Mouse (Mus musculus) kidney, adult 2 months (tissue): ENCODE measurements around the gene Olfr643. TPM values are rescaled to one million over a fixed set of nuclear protein-coding genes. Genes with fewer than 3 reads are reported as not detected.

Experiments used
- DNase-seq: peaks from one replicate; pipeline ENCODE4 v3.0.0; 2021
- H3K27ac ChIP-seq: fragments of 200-500 bp; 2 replicates; pipeline ENCODE4 v1.5.1; 2012; ENCODE audit warnings: low read depth, low read length, control low read depth, inconsistent platforms; ENCODE audit not compliant: insufficient read depth
- H3K27me3 ChIP-seq: fragments of 200-500 bp; replicated peaks from 2 replicates; pipeline ENCODE4 v1.6.1; 2012; ENCODE audit warnings: mild to moderate bottlenecking, moderate library complexity, low read length, inconsistent platforms; ENCODE audit not compliant: control insufficient read depth, insufficient read depth
- H3K36me3 ChIP-seq: fragments of 200-500 bp; 2 replicates; pipeline ENCODE4 v1.6.1; 2012; ENCODE audit warnings: mild to moderate bottlenecking, moderate library complexity, low read length, inconsistent platforms; ENCODE audit not compliant: control insufficient read depth, insufficient read depth
- H3K4me1 ChIP-seq: fragments of 200-500 bp; 2 replicates; pipeline ENCODE4 v1.6.1; 2011; ENCODE audit warnings: low read length; ENCODE audit not compliant: control insufficient read depth, insufficient read depth
- H3K4me3 ChIP-seq: fragments of 200-500 bp; 2 replicates; pipeline ENCODE4 v1.5.1; 2011; ENCODE audit warnings: mild to moderate bottlenecking, low read depth, low read length, control low read depth; ENCODE audit not compliant: insufficient read depth
- CTCF ChIP-seq: fragments of 200-500 bp; conservative IDR thresholded peaks from 2 replicates; pipeline ENCODE4 v1.5.1; 2011; ENCODE audit warnings: low read depth, mild to moderate bottlenecking, control low read depth, low read length, moderate library complexity, mixed read lengths; ENCODE audit not compliant: insufficient read depth, insufficient read length
- POLR2A ChIP-seq: fragments of 200-500 bp; IDR thresholded peaks from one replicate; pipeline ENCODE4 v1.6.1; 2011; ENCODE audit warnings: low read depth, low read length, control low read depth
- WGBS: fragments of 180-500 bp; shearing (Covaris S2); methylation state at CpG from one replicate; pipeline ENCODE4 v1.1.7; 2018; 5-methylcytosine and 5-hydroxymethylcytosine counted together
- polyA plus RNA-seq: library from polyadenylated mRNA; depleted of rRNA; stranded (reverse); fragments of >200 nt; gene quantifications from 2 replicates; pipeline ENCODE4 v1.2.3, GENCODE M21; 2012; rRNA removed

The Olfr643 gene
- polyA plus RNA-seq = not detected in 2 replicates

DNA sequence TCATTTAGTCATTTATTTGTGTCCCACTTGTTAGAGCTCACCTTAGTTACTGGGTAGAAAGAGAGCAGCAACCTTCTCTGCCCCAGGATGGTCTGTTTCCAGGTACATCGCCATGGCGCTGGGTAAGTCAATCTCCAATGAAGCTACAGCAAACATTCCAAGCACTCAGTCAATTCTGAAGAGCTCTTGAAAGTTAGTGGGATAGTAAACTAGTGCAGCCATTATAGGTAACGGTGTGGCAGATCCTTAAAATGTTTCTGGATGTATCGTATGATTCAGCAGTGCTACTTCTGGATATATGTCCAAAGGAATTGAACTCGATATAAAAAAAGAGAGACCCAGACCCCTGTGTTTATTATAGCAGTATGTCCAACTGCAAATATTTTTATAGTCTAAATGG lies at the start of gene Olfr643:
Gene Olfr643 (minus strand): TSS at position 101 of the 400 bp plus-strand sequence.
- no peak within 1 kb of the TSS for H3K4me3 ChIP-seq
- no peak for DNase-seq
- no peak within 1 kb of the TSS for H3K27ac ChIP-seq
- H3K36me3 ChIP-seq = no peaks in the 10 kb centered on the region
- no peak for TF ChIP-seq POLR2A
- no peak for TF ChIP-seq CTCF
- WGBS = 86% methylated on average over 5 of the region's 5 CpGs
- no peaks in the 10 kb centered on the region for H3K27me3 ChIP-seq
- no peaks in the 10 kb centered on the region for H3K4me1 ChIP-seq

DNA sequence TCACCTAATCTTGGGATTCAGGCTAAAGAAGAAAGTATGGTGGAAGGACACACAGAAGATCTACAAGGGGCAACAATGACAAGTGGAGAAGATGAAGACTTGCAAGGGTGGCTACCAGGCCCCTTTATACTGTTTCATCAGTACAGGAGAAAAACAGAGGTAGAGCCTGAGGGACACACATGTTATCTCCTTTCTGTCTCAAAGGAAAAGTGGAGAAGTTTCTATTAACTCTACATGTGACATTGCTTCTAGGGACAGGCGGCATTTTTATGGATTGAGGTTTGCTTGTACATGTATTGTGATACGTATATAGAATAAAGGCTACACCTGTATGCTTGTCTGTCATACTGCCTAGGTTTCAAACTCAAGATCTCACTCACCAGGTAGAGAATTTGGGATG lies 46.1 kb upstream of the Olfr643 start, which contains the start of gene Olfr648:
Gene Olfr648 (minus strand): TSS at position 101 of the 400 bp plus-strand sequence.
- Histone ChIP-seq H3K36me3 (no peaks in the 10 kb centered on the region), H3K4me1 (no peaks in the 10 kb centered on the region), H3K27me3 (no peaks in the 10 kb centered on the region), H3K27ac (no peak within 1 kb of the TSS), H3K4me3 (no peak within 1 kb of the TSS)
- 93% methylated on average over 2 of the region's 2 CpGs for WGBS
- DNase-seq = no peak
- no peak for TF ChIP-seq CTCF
- TF ChIP-seq POLR2A = no peak

DNA sequence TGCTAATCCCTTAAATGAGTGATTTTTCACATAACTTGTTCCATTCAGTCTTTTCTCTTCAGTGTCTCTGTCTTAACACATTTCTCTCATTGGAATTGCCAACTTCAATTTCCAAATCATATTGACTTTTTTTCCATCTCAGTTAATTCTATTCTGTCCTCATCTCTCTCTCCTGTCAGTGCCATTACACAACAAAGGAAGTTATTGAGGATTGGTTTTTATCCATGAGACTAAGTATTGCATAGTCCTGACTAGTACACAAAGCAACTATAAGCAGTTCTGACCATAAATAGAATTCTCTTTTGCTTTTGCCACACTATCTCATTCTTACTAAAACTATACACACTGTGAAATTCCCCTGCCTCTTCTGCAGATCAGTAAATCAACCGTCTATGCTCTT lies 41.9 kb upstream of the Olfr643 start:
- WGBS = 90% methylated on average over 1 of the region's 1 CpGs
- H3K36me3 ChIP-seq = no peaks in the 10 kb centered on the region
- no peak overlapping the region for H3K27ac ChIP-seq
- no peak overlapping the region for H3K4me3 ChIP-seq
- DNase-seq = no peak
- H3K4me1 ChIP-seq = no peaks in the 10 kb centered on the region
- TF ChIP-seq CTCF (no peak), POLR2A (no peak)
- H3K27me3 ChIP-seq = no peaks in the 10 kb centered on the region

DNA sequence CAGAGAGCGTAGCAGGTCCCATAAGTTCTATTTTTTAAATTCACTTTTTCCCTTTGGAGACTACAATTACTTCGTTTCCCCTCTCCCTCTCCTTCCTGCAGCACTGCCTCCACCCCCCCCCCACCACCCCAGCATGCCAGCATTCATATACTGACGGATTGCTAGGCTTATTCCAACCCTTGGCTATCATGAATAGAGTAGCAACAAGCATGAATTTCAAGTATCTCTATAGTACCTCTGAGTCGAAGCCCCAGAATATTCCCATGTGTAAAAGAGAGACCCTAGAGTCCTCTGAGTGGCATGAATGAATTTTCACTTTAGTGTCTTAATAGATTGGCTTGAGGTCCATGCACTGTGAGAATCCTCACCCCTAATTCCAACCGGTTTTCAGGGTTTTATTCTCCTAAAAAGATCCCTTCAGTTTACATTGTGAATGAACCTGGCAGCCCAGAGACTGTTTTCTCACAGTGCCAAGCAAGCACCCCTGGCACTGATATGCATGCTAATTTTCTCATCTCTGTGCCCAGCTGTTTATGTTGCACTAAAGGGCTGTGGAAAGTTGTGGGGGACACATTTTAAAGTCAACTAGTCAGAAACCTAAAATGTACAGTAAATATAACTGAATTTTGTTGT lies 41.3 kb upstream of the Olfr643 start:
- Histone ChIP-seq H3K27me3 (no peaks in the 10 kb centered on the region), H3K4me3 (no peak overlapping the region), H3K27ac (no peak overlapping the region), H3K36me3 (no peaks in the 10 kb centered on the region), H3K4me1 (no peaks in the 10 kb centered on the region)
- DNase-seq = no peak
- no peak for TF ChIP-seq POLR2A
- no peak for TF ChIP-seq CTCF
- 70% methylated on average over 5 of the region's 5 CpGs for WGBS

DNA sequence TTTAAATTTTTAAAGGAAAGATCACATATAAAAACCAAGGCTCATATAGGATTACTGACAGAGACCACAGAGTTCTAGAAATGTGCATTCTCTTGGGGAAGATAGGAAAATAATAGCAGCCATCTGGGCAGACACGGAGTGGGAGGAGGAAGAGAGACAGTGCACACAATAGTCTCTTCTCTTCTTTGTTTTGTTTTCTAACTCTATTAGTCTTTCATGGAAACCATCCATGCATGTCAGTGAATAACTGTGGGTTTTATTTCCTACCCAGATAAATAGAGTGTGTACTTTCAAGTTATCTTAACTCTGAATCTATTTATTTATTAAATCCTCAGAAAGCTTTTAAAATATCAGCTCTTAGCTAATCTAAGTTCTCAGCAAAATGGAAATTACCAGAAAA lies 37.9 kb upstream of the Olfr643 start:
- TF ChIP-seq POLR2A = no peak
- Histone ChIP-seq H3K27me3 (no peaks in the 10 kb centered on the region), H3K36me3 (no peaks in the 10 kb centered on the region), H3K4me3 (no peak overlapping the region), H3K27ac (no peak overlapping the region), H3K4me1 (no peaks in the 10 kb centered on the region)
- 47% methylated on average over 1 of the region's 1 CpGs for WGBS
- no peak for DNase-seq

DNA sequence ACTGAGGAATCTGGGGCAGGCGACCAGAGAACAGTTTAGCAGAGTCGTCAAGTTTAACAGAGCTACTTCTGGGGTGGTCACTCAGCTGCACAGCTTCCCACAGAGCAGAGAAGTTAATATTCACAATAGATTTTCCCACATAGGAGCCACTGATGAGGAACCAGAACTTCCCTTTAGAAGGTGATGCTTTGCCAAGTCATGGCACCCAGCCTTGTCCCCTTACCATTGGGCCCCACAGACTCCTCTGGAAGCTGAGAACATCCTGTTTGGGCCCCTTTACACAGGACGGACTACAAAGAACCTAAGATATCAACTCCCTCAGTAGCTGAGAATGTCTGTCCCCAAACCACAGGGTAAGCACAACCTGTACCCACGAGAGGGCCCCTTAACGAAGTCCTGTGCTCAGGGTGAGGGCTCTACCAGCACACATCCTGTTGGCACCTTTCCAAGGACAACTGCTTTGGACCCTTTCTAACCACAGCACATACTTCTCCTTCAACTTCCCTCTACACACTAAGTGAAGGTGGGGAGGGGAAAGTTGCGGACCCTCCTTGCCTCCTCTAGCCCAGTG lies 32.5 kb upstream of the Olfr643 start:
- no peaks in the 10 kb centered on the region for H3K4me1 ChIP-seq
- no peak overlapping the region for H3K4me3 ChIP-seq
- H3K36me3 ChIP-seq = no peaks in the 10 kb centered on the region
- TF ChIP-seq CTCF (no peak), POLR2A (no peak)
- 50% methylated on average over 6 of the region's 6 CpGs for WGBS
- no peak overlapping the region for H3K27ac ChIP-seq
- DNase-seq = no peak
- no peaks in the 10 kb centered on the region for H3K27me3 ChIP-seq

DNA sequence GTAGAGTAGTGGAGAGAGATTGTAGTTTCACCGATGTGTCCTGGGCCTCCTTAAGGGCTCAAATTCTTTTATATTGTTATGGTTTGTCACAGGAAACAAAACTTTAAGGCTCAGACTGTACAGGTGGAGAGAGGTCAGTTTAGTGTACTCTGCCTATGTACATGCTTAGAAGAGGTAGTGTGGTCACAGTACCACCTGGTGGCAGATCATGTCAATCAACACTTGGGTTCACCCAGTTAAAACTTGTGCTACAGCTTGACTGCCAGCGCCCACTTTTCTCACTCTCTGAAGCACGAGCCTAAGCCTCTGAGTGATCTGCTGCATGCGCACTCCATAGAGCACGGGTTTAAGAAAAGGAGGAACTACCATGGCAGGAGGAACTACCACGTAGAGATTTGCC lies 29.9 kb upstream of the Olfr643 start:
- H3K27me3 ChIP-seq = no peaks in the 10 kb centered on the region
- WGBS = 79% methylated on average over 6 of the region's 6 CpGs
- no peak for DNase-seq
- no peaks in the 10 kb centered on the region for H3K36me3 ChIP-seq
- no peaks in the 10 kb centered on the region for H3K4me1 ChIP-seq
- H3K27ac ChIP-seq = no peak overlapping the region
- H3K4me3 ChIP-seq = no peak overlapping the region
- TF ChIP-seq POLR2A (no peak), CTCF (no peak)
